ENCODE assay signal across 11 mouse cellular contexts in the genomic region with DNA sequence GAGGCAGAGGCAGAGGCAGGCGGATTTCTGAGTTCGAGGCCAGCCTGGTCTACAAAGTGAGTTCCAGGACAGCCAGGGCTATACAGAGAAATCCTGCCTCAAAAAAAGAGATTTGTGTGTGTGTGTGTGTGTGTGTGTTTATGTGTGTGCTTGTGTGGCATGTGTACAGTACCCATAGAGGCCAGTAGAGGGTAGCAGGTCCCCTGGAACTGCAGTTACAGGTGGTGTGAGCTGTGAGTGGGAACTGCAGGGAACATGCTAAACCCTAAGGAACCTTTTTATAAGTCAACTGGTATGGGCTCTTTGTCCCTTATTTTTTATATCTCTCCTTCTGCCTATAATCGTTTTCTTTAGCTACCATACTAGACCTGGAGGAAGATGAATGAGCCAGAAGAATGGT. TPM values are rescaled to one million over a fixed set of nuclear protein-coding genes. Genes with fewer than 3 reads are reported as not detected.
DNase-seq lines count a peak whose midpoint lies in the region; ATAC-seq and TF ChIP-seq lines count a peak whose summit lies in the region.
"Had no signal": no experiment of that assay in that cellular context is flagged by ENCODE, and none has a peak within 500 bp of the region (broad histone marks: within the 10 kb centered on the region; RNA-seq: fewer than 3 reads in every experiment).

No protein-coding gene starts in this region.

- H3K27ac ChIP-seq in intestine, postnatal 0 days (ENCODE audit: low read depth, low read length), result no peak overlapping the region
- H3K27ac ChIP-seq in intestine, embryonic 15.5 days, result no peak overlapping the region
- no peak overlapping the region for H3K27ac ChIP-seq in ES-Bruce4 (ENCODE audit: insufficient read depth, low read length)
- no peak overlapping the region for H3K27ac ChIP-seq in forebrain, embryonic 16.5 days (ENCODE audit: low read length)
- H3K27ac ChIP-seq: limb, embryonic 13.5 days had no signal

- TF ChIP-seq CTCF in intestine, postnatal 0 days (IDR thresholded peaks at IDR 0.05; ENCODE audit: low read depth), result peak; percentile 58
- peak; percentile 66 for TF ChIP-seq CTCF in ES-Bruce4 (IDR thresholded peaks at IDR 0.05; ENCODE audit: low read depth, low read length)

- TF ChIP-seq POLR2A in ES-Bruce4 (IDR thresholded peaks at IDR 0.05; ENCODE audit: insufficient read depth, low read length), result no peak

- H3K4me2 ChIP-seq in intestine, postnatal 0 days (replicated peaks; ENCODE audit: low read depth), result no peak overlapping the region
- H3K4me2 ChIP-seq in intestine, embryonic 15.5 days (replicated peaks), result no peak overlapping the region
- no peak overlapping the region for H3K4me2 ChIP-seq in forebrain, embryonic 16.5 days (ENCODE audit: low read length)
- H3K4me2 ChIP-seq: heart, embryonic 11.5 days; limb, embryonic 13.5 days had no signal

- H3K9ac ChIP-seq in intestine, postnatal 0 days (ENCODE audit: low read depth, low read length), result no peak overlapping the region
- H3K9ac ChIP-seq in intestine, embryonic 15.5 days, result no peak overlapping the region
- no peak overlapping the region for H3K9ac ChIP-seq in ES-Bruce4 (ENCODE audit: low read depth, poor library complexity, severe bottlenecking)
- no peak overlapping the region for H3K9ac ChIP-seq in forebrain, embryonic 16.5 days (replicated peaks; ENCODE audit: low read depth, low read length)
- H3K9ac ChIP-seq: limb, embryonic 13.5 days had no signal

- H3K27me3 ChIP-seq in intestine, postnatal 0 days (replicated peaks; ENCODE audit: control insufficient read depth, insufficient read depth, low read length), result no peaks in the 10 kb centered on the region
- H3K27me3 ChIP-seq in intestine, embryonic 15.5 days (replicated peaks), result no peaks in the 10 kb centered on the region
- no peaks in the 10 kb centered on the region for H3K27me3 ChIP-seq in ES-Bruce4 (ENCODE audit: control insufficient read depth, insufficient read depth, low read length, poor library complexity, severe bottlenecking)
- 0 out of 2 replicates have a peak, but pooled peaks cover 2% of the 10 kb centered on the region for H3K27me3 ChIP-seq in forebrain, embryonic 16.5 days (replicated peaks; ENCODE audit: control insufficient read depth, insufficient read depth, low read length)

- no peaks in the 10 kb centered on the region for H3K36me3 ChIP-seq in intestine, postnatal 0 days (ENCODE audit: control insufficient read depth, insufficient read depth)
- no peaks in the 10 kb centered on the region for H3K36me3 ChIP-seq in intestine, embryonic 15.5 days
- no peaks in the 10 kb centered on the region for H3K36me3 ChIP-seq in ES-Bruce4 (ENCODE audit: control insufficient read depth, insufficient read depth, low read length, poor library complexity, severe bottlenecking)
- H3K36me3 ChIP-seq in forebrain, embryonic 16.5 days (ENCODE audit: control insufficient read depth, insufficient read depth), result no peaks in the 10 kb centered on the region
- H3K36me3 ChIP-seq: limb, embryonic 13.5 days had no signal

- no peak overlapping the region for H3K4me3 ChIP-seq in intestine, postnatal 0 days (ENCODE audit: low read depth, low read length)
- no peak overlapping the region for H3K4me3 ChIP-seq in intestine, embryonic 15.5 days (replicated peaks)
- no peak overlapping the region for H3K4me3 ChIP-seq in ES-Bruce4 (ENCODE audit: low read depth, low read length)
- H3K4me3 ChIP-seq in forebrain, embryonic 16.5 days (replicated peaks; ENCODE audit: low read length), result no peak overlapping the region
- H3K4me3 ChIP-seq: limb, embryonic 13.5 days had no signal

- peak; percentile 44 for DNase-seq in A20 (ENCODE audit: low read depth, low spot score)
- DNase-seq in induced T-regulatory cell, adult 2 months (ENCODE audit: low read depth), result peak; percentile 56
- no peak for DNase-seq in right cerebral cortex, postnatal 14 days
- no peak for DNase-seq in heart, adult 18-20 months
- DNase-seq: right cerebral cortex, adult 18-20 months had no signal

- TF ChIP-seq EP300 in ES-Bruce4 (IDR thresholded peaks at IDR 0.05; ENCODE audit: insufficient read depth, low read depth, low read length), result no peak

- ATAC-seq in intestine, postnatal 0 days, result no peak
- ATAC-seq in intestine, embryonic 15.5 days, result no peak
- ATAC-seq in forebrain, embryonic 16.5 days, result no peak

- H3K4me1 ChIP-seq in intestine, postnatal 0 days (replicated peaks; ENCODE audit: control insufficient read depth, insufficient read depth, low read length), result peaks cover 4% of the 10 kb centered on the region; the same call in 1 of the 2 replicates
- H3K4me1 ChIP-seq in intestine, embryonic 15.5 days (replicated peaks), result 0 out of 2 replicates have a peak, but pooled peaks cover 4% of the 10 kb centered on the region
- no peaks in the 10 kb centered on the region for H3K4me1 ChIP-seq in ES-Bruce4 (ENCODE audit: control insufficient read depth, insufficient read depth, low read length)
- H3K4me1 ChIP-seq in forebrain, embryonic 16.5 days (replicated peaks; ENCODE audit: control insufficient read depth, insufficient read depth, low read length), result peaks cover 5% of the 10 kb centered on the region

- H3K9me3 ChIP-seq in intestine, postnatal 0 days (ENCODE audit: control insufficient read depth), result no peaks in the 10 kb centered on the region
- no peaks in the 10 kb centered on the region for H3K9me3 ChIP-seq in intestine, embryonic 15.5 days
- no peaks in the 10 kb centered on the region for H3K9me3 ChIP-seq in ES-Bruce4 (replicated peaks; ENCODE audit: control insufficient read depth, insufficient read depth, low read length, poor library complexity, severe bottlenecking)
- H3K9me3 ChIP-seq in forebrain, embryonic 16.5 days (ENCODE audit: control insufficient read depth, low read length), result no peaks in the 10 kb centered on the region

- WGBS in intestine, postnatal 0 days, result 70% methylated on average over 1 of the region's 3 CpGs
- 86% methylated on average over 3 of the region's 3 CpGs for WGBS in intestine, embryonic 15.5 days
- WGBS in forebrain, embryonic 16.5 days, result 92% methylated on average over 2 of the region's 3 CpGs

RNA-seq across cellular contexts. Expression of gene Tm9sf4, which starts 3.8 kb away (rescaled TPM):
- 64.7 and 68.3 TPM in 2 replicates for polyA plus RNA-seq in intestine, postnatal 0 days (2015; fragmentation: Nextera tagmentation; extraction: Ambion mirVana)
- 82.5 and 84.9 TPM in 2 replicates for polyA plus RNA-seq in intestine, embryonic 15.5 days (2015; fragmentation: Nextera tagmentation; extraction: Ambion mirVana)
- 83.2 and 98.0 TPM in 2 replicates for polyA plus RNA-seq in ES-Bruce4 (2011; ENCODE audit: insufficient read depth, insufficient read length, low read depth, missing spikeins)
- polyA plus RNA-seq in forebrain, embryonic 16.5 days (2015; fragmentation: Nextera tagmentation; extraction: Ambion mirVana), result 74.5 and 78.9 TPM in 2 replicates
- 10 to 100 TPM; 36.6 to 44.4 TPM for total RNA-seq in heart, adult 18-20 months (2021)

RNA-seq across cellular contexts. Expression of gene Hck, which starts 49.0 kb away (rescaled TPM):
- polyA plus RNA-seq in intestine, postnatal 0 days (2015; fragmentation: Nextera tagmentation; extraction: Ambion mirVana), result 3.4 and 3.5 TPM in 2 replicates
- 5.7 and 6.2 TPM in 2 replicates for polyA plus RNA-seq in intestine, embryonic 15.5 days (2015; fragmentation: Nextera tagmentation; extraction: Ambion mirVana)
- polyA plus RNA-seq in ES-Bruce4 (2011; ENCODE audit: insufficient read depth, insufficient read length, low read depth, missing spikeins), result 2.4 TPM in 2 replicates
- 1.8 and 2.1 TPM in 2 replicates for polyA plus RNA-seq in forebrain, embryonic 16.5 days (2015; fragmentation: Nextera tagmentation; extraction: Ambion mirVana)
- total RNA-seq in heart, adult 18-20 months (2021), result 1 to 10 TPM; 1.3 to 1.9 TPM

Comparison
In these comparisons a context has a peak if more than half of its experiments do, and no peak if none do; other contexts are left out.
1. DNase-seq: peak in A20 (single experiment) and induced T-regulatory cell, adult 2 months (single experiment); none in right cerebral cortex, postnatal 14 days (single experiment) and heart, adult 18-20 months (0 of 2).